Mouse (Mus musculus) E14TG2a.4 (cell line): ENCODE results near the gene Fes.

ENCODE experiments used
- H3K27me3 ChIP-seq: 2 replicates; pipeline ENCODE4 v1.6.1; 2014; ENCODE audit warnings: low read length, control low read depth; ENCODE audit not compliant: insufficient read depth
- H3K36me3 ChIP-seq: 2 replicates; pipeline ENCODE4 v1.6.1; 2014; ENCODE audit warnings: low read length, control low read depth; ENCODE audit not compliant: insufficient read depth
- H3K4me1 ChIP-seq: replicated peaks from 2 replicates; pipeline ENCODE4 v1.6.1; 2014; ENCODE audit warnings: low read depth, low read length, control low read depth
- H3K4me3 ChIP-seq: replicated peaks from 2 replicates; pipeline ENCODE4 v1.5.1; 2014; ENCODE audit warnings: mild to moderate bottlenecking, low read length
- H3K9me3 ChIP-seq: 2 replicates; pipeline ENCODE4 v1.6.1; 2014; ENCODE audit warnings: low read length, control low read depth
- CTCF ChIP-seq: conservative IDR thresholded peaks from 2 replicates; pipeline ENCODE4 v1.5.1; 2014; ENCODE audit warnings: low read length
- NANOG ChIP-seq: IDR thresholded peaks from 2 replicates; pipeline ENCODE4 v1.6.1; 2014; ENCODE audit warnings: borderline replicate concordance, low read length, mixed read lengths
- POU5F1 ChIP-seq: IDR thresholded peaks from 2 replicates; pipeline ENCODE4 v1.6.1; 2014; ENCODE audit warnings: low read length, borderline replicate concordance

Gene Fes

DNA sequence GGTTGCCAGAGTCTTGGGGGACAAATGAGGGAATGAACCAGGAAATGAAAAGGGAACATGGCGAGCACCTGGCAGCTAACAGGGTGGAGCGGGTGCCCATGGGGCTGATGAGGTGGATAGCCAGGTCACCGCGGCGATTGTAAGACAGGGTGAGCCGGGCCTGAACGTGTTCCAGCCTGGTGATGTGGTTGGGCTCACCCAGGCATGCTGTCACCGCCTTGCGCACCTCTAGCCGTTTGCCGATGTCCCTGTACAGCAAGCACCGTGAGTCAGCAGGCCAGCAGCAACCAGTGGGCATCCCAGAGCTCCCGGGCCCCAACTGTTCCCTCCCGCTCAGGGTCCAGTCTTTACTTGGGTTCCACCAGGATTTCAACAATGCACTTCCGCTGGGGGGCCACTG, 4.4 kb upstream of the Fes start:
- Histone ChIP-seq H3K9me3 (no peaks in the 10 kb centered on the region), H3K4me3 (peak overlapping the region; percentile 17; the same call in 1 of the 2 replicates), H3K27me3 (peaks cover 21% of the 10 kb centered on the region), H3K4me1 (peaks cover 33% of the 10 kb centered on the region), H3K36me3 (peaks cover 39% of the 10 kb centered on the region)
- TF ChIP-seq NANOG = no peak
- no peak for TF ChIP-seq CTCF
- TF ChIP-seq POU5F1 = no peak

DNA sequence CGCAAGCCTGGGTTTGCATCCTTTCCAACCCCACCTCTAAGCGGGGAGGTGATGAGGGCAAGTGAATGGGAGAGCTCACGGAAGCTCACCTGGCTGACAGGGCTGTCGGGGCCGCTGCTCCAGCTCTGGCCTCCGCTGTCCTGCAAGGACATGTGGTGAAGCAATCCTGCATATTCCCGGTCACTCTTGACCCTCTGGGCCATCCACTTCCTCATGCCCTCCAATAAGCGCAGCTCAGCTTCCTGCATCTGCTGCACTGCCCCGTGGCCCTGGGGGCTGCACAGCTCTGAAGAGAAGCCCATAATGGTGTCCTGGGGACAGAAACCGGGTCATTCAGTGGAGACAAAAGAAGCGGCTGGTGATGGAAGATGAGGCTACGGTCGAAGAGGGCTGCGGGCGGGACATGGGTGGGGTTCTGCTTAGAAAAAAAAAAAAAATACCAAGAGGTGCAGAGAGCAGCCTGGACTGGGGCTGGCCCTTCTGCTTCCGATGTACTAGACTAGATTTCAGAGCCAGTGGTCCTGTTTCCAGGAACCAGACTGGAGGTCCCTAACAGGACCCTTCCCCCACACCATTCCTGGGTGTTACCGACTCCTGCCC, 613 bp downstream of the Fes start:
- TF ChIP-seq POU5F1 = no peak
- no peak for TF ChIP-seq NANOG
- no peak for TF ChIP-seq CTCF
- H3K36me3 ChIP-seq = peaks cover 8% of the 10 kb centered on the region
- peaks cover 57% of the 10 kb centered on the region for H3K4me1 ChIP-seq
- no peaks in the 10 kb centered on the region for H3K9me3 ChIP-seq
- H3K27me3 ChIP-seq = peaks cover 51% of the 10 kb centered on the region
- peak overlapping the region; percentile 73 for H3K4me3 ChIP-seq

DNA sequence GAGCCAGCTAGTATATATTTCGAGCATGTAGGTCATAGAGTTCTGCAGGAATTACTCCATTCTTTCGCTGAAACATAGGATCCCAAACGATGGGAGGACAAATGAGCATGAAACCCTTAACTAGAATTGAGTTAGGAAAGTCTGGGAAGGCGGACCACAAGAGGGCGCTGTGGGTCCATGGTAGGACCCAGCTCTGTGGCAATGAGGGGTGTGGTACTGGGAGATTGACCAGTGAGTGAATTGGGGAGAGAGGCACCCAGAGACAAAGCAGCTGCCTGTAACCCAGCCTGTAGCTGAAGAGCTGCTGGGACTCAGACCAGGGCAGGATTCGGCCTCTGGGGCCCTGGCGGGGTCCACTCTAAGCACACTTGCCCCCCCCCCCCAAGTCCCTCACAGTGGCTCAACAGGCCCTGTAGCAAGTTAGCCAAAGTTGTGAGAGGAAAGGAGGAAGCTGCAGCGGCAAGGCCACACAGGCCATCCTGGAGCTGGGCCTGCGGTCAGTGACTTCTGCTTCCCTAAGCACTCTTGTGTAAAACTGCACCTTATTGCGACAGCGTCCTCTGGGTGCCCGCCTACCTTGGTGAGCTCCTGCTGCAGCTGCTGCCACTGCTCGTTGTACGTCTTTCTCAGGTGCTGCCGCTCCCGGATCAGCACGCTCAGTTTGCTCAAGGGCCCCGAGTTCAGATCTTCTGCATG, 1.4 kb downstream of the Fes start:
- TF ChIP-seq POU5F1 (no peak), NANOG (no peak), CTCF (peak; percentile 50)
- H3K36me3 ChIP-seq = peaks cover 1% of the 10 kb centered on the region
- H3K9me3 ChIP-seq = no peaks in the 10 kb centered on the region
- peak overlapping the region; percentile 73 for H3K4me3 ChIP-seq
- H3K4me1 ChIP-seq = peaks cover 62% of the 10 kb centered on the region
- H3K27me3 ChIP-seq = peaks cover 59% of the 10 kb centered on the region

DNA sequence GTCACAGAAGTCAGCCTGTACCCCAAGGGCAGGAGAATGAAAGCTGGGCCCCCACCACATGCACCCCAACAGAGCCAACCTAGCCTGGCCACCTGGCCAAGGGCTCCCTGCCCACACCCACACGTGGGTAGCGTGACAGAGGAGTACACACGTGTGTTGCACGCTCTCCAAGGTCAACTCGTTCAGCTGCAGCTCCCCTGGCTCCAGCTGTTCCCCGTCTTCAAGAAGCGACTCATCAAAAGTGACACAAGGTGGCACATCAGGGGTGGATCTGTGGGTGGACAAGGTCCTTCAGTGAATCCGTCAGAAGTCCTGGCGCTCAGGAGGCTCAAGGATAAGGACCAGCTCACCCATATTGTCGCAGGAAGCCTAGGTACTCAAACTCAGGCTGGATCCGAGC, 4.8 kb downstream of the Fes start:
- Histone ChIP-seq H3K4me3 (peak overlapping the region; percentile 57), H3K9me3 (no peaks in the 10 kb centered on the region), H3K27me3 (peaks cover 64% of the 10 kb centered on the region), H3K4me1 (peaks cover 63% of the 10 kb centered on the region), H3K36me3 (no peaks in the 10 kb centered on the region)
- TF ChIP-seq NANOG (no peak), CTCF (no peak), POU5F1 (no peak)

DNA sequence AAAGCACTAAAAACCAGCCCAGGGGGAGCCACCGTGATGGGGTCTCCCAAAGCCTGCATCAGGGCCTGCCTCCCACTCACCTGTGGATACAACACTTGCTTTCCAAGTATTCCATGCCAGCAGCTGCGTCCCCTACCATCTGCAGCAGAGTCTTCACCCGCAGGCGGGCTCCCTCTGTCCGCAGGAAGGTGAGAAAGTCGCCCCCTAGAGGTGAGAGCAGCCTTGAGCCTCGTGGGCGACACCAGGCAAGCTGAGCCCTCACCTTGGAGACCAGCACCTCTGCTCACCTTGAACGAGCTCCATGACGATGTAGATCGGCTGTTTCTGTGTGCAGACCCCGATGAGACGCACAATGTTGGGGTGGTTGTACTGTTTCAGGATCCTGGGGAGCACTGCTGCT, 8.2 kb downstream of the Fes start:
- TF ChIP-seq NANOG = no peak
- peak; percentile 65 for TF ChIP-seq CTCF
- H3K27me3 ChIP-seq = peaks cover 55% of the 10 kb centered on the region
- no peaks in the 10 kb centered on the region for H3K9me3 ChIP-seq
- H3K36me3 ChIP-seq = no peaks in the 10 kb centered on the region
- peaks cover 52% of the 10 kb centered on the region for H3K4me1 ChIP-seq
- no peak overlapping the region for H3K4me3 ChIP-seq

DNA sequence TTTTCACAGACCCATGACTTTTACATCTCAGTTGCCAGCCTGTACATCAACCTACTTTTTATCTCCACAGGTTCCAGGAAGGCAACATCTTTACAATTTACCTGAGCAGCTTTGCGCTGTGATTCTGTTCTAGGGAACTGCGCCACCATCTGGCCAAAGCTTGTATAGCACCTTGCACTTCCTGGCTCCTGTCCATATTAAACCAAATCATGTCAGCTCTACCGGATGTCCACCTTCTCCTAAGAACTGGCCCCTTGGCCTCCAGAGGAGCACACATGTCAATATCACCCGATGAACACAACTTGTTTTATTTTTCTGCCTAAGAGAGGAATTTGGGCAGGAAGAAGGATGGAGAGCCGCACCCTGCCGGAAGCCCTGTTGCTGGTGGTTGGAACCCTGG, 10.3 kb downstream of the Fes start:
- H3K9me3 ChIP-seq = no peaks in the 10 kb centered on the region
- TF ChIP-seq NANOG (no peak), CTCF (peak; percentile 97)

DNA sequence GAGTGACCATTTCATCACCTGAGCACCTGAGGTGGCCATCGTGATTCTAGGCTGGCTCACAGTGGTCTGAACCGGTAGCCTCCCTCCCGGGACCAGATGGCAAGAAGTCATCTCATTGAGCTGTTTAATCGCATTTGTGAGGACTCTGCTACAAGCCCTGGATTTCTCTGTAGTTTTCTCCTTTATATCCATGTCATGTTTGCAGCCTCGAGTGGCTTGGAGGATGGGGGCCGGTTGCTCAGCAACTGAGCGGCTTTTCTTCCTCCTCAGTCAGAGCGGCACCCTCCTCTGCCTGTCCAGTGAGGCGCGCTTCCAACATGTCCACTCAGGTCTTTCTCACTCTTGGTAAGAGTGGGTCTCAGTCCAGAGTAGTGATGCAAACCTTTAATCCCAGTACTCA, 11.6 kb downstream of the Fes start:
- Histone ChIP-seq H3K27me3 (peaks cover 50% of the 10 kb centered on the region), H3K4me3 (no peak overlapping the region), H3K9me3 (no peaks in the 10 kb centered on the region), H3K4me1 (peaks cover 36% of the 10 kb centered on the region), H3K36me3 (no peaks in the 10 kb centered on the region)
- TF ChIP-seq CTCF = no peak
- no peak for TF ChIP-seq POU5F1
- no peak for TF ChIP-seq NANOG

More for the DNA sequence above, 10.3 kb downstream of the Fes start:
- H3K4me1 ChIP-seq = peaks cover 41% of the 10 kb centered on the region
- peaks cover 52% of the 10 kb centered on the region for H3K27me3 ChIP-seq
- H3K36me3 ChIP-seq = no peaks in the 10 kb centered on the region
- H3K4me3 ChIP-seq = no peak overlapping the region

DNA sequence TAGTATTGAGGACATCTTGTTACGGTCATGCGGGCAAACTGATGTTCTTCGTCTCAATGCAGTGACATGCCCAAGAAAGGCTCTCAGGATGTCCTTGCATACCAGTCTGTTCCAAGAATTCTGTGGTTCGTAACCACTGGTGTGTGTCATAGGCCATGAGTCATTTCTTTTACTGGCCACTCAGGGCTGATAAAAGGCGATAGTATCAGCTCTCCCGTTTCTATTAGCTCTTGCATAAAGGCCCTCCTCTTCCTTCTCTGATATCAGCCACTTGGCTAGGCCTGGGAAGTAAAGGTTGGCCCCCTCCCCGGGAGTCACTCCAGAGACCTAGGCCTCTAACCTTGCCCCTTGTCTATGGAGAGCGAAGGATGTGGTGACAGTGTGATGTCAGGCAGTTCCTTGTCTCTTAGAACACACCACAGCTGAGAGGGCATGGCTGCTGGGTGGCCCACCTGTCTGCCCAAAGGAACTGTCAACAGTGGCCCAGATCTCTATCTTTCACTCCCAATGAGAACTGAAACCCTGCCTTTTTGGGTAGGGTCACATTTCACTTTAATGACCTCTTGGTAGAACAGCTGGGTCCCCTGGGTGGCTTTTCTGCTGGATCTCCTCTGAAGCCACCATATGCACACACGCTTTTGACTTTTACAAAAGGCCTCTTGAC, 12.2 kb downstream of the Fes start:
- Histone ChIP-seq H3K36me3 (no peaks in the 10 kb centered on the region), H3K4me3 (no peak overlapping the region), H3K4me1 (peaks cover 31% of the 10 kb centered on the region), H3K9me3 (no peaks in the 10 kb centered on the region), H3K27me3 (peaks cover 43% of the 10 kb centered on the region)
- TF ChIP-seq POU5F1 (no peak), CTCF (no peak), NANOG (no peak)
